Mouse (Mus musculus) layer of hippocampus, postnatal 25 days (tissue): ENCODE results near the gene Tead4. TPM values are rescaled to one million over a fixed set of nuclear protein-coding genes. Genes with fewer than 3 reads are reported as not detected.
"Not testable (repeated sequence)": the region's sequence is repeated elsewhere in the genome, so short reads cannot be mapped to it uniquely, and the experiment has no call there.

Experiments
- DNase-seq, 2 experiments: peaks; one replicate each; pipeline ENCODE4 v3.0.0; 2022; ENCODE audit warnings: mixed read lengths in 2 of 2, low spot score in 1 of 2; ENCODE audit errors: extremely low spot score in 1 of 2
- total RNA-seq, 2 experiments: library from RNA; stranded (reverse); gene quantifications; 2 replicates each; pipeline ENCODE4 v1.2.3; 2021

Gene Tead4
- total RNA-seq = under 1 TPM; 0.79 to 0.92 TPM

GRCm38 (mm10) chr6:128300134-128301001 lies at the start of gene Tead4:
Gene Tead4, minus strand, starts transcription at chr6:128300823.
- no peak for DNase-seq

DNA sequence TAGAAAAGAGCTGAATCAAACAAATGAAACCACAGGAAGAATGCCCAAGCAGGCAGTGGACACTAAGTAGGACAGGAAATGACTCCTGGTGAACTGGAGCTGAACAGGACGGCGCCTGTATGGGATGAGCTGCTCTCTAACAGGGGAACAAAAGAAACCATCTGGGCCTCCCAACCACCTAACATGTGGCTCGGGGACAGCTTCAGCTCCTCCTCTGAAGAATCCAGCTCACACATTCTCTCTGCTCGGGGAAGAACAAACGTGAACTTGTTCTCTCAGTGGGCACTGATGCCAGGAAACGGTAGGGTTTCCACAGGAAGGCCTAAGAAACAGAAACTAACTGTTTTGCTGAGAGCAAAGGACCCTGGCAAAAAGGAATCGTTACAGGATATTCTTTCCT lies 49.1 kb upstream of the Tead4 start:
- DNase-seq = no peak

GRCm38 (mm10) chr6:128346782-128347181 lies 46.2 kb upstream of the Tead4 start:
- DNase-seq = no peak

DNA sequence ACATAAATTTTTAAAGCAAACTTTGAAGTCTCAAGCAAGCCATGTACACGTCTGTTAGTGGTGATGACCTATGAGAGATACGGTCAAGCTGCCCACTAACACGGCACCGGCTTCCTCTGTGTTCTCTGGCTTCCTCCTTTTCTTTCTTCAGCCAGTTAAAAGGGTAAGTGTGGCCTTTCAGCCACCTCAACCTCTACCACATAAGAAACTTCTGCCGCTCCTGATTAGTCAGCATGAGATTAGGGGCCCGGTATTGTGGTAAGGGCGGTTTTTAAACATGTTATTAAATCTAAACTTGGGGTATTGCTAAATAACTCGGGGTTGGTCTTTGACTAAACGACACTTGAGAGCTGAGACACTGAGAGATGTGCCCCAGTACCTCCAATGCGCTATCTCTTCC lies 45.0 kb upstream of the Tead4 start:
- no peak for DNase-seq

- DNase-seq = no peak
These were observed 41.5 kb upstream of the Tead4 start for GRCm38 (mm10) chr6:128341956-128342723.

- no peak for DNase-seq
These were observed 38.3 kb upstream of the Tead4 start for GRCm38 (mm10) chr6:128338876-128339275.

GRCm38 (mm10) chr6:128337467-128337866 lies 36.8 kb upstream of the Tead4 start:
- DNase-seq = no peak

DNA sequence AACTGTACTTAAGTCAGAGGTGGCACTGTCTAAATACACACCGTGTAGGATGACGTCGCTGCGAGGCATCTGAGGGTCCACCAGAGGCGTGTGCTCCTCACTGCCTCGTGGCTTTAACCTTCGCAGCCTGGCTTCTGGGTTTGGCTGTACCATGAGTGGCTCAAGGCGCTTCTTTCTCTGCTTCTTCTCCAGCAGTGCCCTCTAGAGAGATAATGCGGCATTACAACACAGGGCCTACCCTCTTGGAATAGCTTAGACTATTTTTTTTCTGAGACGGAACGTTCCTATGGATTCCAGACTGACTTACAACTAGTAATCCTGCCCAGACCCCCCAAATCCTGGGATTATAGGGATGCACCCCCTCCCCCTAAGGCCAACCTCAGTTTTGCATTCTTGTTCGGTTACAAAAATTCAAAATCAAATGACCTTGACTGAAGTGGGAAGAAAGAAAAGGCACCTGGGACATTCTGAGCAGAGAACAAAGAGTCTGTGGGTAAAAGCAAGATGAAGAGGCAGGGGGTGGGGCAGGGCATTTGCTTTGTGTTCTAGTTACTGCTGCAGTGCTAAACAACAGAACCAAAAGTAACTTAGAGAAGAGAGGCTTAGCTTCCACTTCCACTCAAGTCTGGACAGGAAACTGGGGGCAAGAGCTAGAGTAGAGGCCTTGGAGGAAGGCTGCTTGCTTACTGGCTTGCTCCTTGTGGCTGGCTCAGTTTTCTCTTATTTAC lies 33.9 kb upstream of the Tead4 start:
- peak; percentile 38 to 84 for DNase-seq

DNA sequence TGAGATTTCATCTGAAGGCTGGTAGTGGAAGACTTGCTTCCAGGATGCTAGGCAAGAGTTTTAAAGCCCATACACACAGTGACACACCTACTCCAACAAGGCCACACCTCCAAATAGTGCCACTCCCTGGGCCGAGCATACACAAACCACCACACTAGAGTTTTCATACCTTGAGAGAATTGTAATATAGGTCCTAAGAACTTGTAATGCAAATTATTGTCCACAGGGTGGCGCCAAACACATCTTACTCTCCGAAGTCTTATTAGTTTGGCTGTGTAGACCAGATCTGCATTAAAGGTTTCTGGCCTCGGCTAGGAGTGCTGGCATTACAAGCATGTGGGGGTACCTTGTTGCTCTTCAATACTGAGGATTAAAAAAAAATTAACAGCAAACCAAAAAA lies 17.7 kb upstream of the Tead4 start:
- DNase-seq = peak; percentile 25 to 69

DNA sequence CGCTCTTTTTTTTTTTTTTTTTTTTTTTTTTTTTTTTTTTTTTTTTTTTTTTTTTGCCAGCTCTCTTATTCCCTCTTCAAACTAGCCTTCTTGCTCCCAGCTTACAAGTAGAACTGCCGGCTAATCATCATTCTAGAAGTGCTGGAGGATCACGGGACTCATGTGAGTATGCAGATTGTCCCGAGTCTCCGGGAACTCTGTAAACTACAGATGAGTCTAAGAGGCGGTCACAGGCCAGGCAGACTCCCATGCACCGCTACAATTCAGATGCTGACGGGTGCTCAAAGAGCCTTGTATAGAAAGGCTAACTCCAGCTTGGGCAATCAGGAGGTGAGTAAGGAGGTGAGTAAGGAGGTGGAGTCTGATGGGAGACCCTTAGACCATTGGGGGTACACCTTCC lies 15.0 kb upstream of the Tead4 start:
- DNase-seq = no peak

- no peak for DNase-seq
These were observed 14.2 kb upstream of the Tead4 start for GRCm38 (mm10) chr6:128314796-128315195.

GRCm38 (mm10) chr6:128308311-128308710 lies 7.7 kb upstream of the Tead4 start:
- DNase-seq = peak; percentile 48 to 69

DNA sequence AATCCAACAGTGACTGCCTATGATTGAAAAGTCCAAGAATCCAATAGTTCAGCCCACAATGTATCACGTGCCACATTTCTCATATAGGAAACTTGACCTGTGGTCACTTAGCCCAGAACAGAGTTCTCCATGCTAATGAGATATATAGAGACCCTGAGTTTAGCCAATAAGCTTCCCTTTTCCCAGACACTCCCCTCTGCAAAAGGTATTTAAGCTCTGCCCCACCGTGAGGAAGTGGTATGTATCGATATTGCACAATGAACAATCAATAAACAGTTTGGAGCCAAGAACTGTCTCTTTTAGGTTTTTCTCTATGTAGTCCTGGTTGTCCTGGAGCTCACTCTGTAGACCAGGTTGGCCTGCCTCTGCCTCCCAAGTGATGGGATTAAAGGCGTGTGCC lies 4.2 kb upstream of the Tead4 start:
- DNase-seq = no peak

- DNase-seq = not testable (repeated sequence)
These were observed 2.0 kb upstream of the Tead4 start for GRCm38 (mm10) chr6:128302640-128303039.

- DNase-seq = no peak
These were observed 1.3 kb upstream of the Tead4 start for GRCm38 (mm10) chr6:128301891-128302290.

DNA sequence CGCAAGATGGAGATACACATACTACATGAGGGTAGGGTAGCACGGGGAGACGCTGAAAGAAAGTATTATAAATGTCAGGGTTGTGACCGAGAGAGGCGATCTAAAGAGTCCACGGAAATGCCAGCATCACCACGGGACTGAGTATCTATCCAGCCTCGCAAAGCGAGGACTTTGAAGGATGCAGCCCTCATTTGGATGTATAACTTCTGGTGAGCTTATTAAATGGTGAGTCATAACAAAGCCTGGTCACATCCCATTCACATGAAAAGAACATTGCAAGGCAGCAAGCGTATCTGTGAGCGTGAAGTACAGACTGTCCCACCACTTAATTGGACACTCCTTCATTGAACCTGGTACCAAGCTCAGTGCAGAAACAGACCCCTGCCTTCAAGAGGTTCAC lies 835 bp upstream of the Tead4 start:
- DNase-seq = no peak

- no peak for DNase-seq
These were observed 1.1 kb downstream of the Tead4 start for GRCm38 (mm10) chr6:128299292-128300133.

DNA sequence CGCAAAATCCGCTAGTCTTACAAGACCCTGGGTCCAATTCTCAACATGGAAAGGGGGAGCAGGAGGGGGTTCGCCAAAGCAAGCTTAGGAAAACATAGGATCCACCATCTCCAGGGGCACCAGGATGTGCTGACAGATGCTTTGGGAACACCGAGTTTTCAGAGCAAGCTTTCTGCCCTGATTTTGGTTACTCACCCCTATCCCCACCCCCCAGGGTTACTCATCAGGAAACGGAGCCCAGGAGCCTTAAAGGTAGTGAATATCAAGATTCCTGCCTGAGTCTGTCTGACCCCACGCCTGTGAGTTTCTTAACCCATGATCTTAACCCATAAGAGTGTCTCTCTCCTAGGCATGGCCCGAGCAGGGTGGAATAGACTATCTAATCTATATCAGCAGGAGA lies 2.4 kb downstream of the Tead4 start:
- DNase-seq = no peak

DNA sequence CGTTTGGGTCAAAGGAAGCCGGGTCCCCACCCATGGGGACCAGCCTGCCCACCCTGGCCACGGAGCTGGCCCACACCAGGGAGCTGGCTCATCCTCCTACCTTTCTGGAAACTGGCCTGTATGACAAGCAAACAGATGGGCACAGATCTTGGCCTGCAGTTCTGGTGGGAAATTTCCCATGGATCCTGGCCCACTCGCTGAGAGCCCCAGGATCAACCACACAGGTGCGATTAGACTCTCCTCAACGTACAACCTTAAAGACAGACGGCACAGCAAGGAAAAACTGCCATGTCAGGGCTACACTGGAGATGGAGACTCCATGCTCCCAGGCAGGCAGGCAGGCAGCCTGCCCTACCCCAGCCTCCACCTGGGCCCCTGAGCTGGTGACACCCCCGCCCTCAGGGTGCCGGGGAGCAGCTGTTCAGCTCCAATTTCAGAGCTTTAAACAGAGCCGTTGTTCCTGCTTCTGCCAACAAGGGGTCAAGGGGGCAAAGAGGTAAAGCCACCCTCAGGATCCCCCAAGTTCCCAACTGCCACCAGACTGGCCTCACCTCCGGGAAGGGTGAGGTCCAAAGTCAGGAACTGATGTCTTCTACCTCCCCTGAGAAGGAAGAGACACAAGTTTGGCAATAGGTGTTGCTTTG lies 3.8 kb downstream of the Tead4 start:
- DNase-seq = no peak
